Mouse (Mus musculus) heart, embryonic 16.5 days (tissue): ENCODE measurements around the gene C1qtnf3. TPM values are rescaled to one million over a fixed set of nuclear protein-coding genes. Genes with fewer than 3 reads are reported as not detected.

Experiments used
- ATAC-seq: fragments of 200-750 bp; cut with Nextera tagmentation; replicated peaks from 2 replicates; pipeline ENCODE4 v1.8.0; 2017; ENCODE audit warnings: moderate number of reproducible peaks; ENCODE audit not compliant: insufficient read depth, low FRiP score; ENCODE audit errors: extremely low read depth
- H3K27ac ChIP-seq: fragments of 300-500 bp; sonication (generic); 2 replicates; pipeline ENCODE4 v1.5.1; 2014; ENCODE audit warnings: mild to moderate bottlenecking, low read length, control low read depth, moderate library complexity
- H3K27me3 ChIP-seq: fragments of 300-500 bp; sonication (generic); 2 replicates; pipeline ENCODE4 v1.6.1; 2014; ENCODE audit warnings: low read length, mixed read lengths; ENCODE audit not compliant: control insufficient read depth, insufficient read depth
- H3K36me3 ChIP-seq: fragments of 300-500 bp; sonication (generic); 2 replicates; pipeline ENCODE4 v1.6.1; 2014; ENCODE audit not compliant: control insufficient read depth, insufficient read depth
- H3K4me1 ChIP-seq: fragments of 300-500 bp; sonication (generic); 2 replicates; pipeline ENCODE4 v1.6.1; 2014; ENCODE audit warnings: low read length, mixed read lengths; ENCODE audit not compliant: control insufficient read depth, insufficient read depth
- H3K4me2 ChIP-seq: fragments of 300-500 bp; sonication (generic); 2 replicates; pipeline ENCODE4 v1.6.1; 2014; ENCODE audit warnings: low read depth, mild to moderate bottlenecking, control low read depth, low read length
- H3K4me3 ChIP-seq: fragments of 300-500 bp; sonication (generic); 2 replicates; pipeline ENCODE4 v1.5.1; 2014; ENCODE audit warnings: mild to moderate bottlenecking, control low read depth, low read length
- H3K9ac ChIP-seq: fragments of 300-500 bp; sonication (generic); 2 replicates; pipeline ENCODE4 v1.6.1; 2014; ENCODE audit warnings: low read length, control low read depth
- H3K9me3 ChIP-seq: fragments of 300-500 bp; sonication (generic); replicated peaks from 2 replicates; pipeline ENCODE4 v1.6.1; 2016; ENCODE audit warnings: low read length; ENCODE audit not compliant: control insufficient read depth
- WGBS: fragments of 180-500 bp; shearing (Covaris S2); extraction: QIAGEN DNeasy Blood & Tissue Kit; methylation state at CpG from one replicate; pipeline ENCODE4 v1.1.7; 2014; 5-methylcytosine and 5-hydroxymethylcytosine counted together
- polyA plus RNA-seq: library from polyadenylated mRNA; unstranded; fragments of >200 nt; fragmentation: Nextera tagmentation; extraction: Ambion mirVana; gene quantifications from 2 replicates; pipeline ENCODE4 v1.2.1, GENCODE M21; 2015

C1qtnf3 gene
- polyA plus RNA-seq, 1 experiment from 2014 or later: 3.2 TPM

DNA sequence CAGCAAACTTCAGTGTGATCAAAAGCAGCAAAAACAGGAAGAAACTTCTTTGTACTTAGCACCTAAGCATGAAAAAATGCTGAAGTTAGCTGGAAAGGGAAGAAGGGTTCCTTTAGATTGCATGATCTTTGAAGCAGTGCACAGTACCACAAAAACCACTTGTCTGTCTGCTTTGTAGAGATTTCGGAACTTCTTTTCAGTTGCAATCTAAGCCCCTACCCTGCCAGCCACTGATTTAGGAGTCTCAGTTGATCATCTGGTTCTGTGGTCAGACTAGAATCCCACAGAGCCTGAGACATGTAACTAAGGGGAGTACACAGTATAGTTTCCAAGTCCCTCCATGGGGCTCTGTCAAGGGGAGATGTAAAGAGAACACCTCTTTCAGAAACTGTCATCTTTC is 1.3 kb downstream of the C1qtnf3 start:
- no peak overlapping the region for H3K4me3 ChIP-seq
- H3K27ac ChIP-seq: no peak overlapping the region
- H3K4me1 ChIP-seq: no peaks in the 10 kb centered on the region; the same call in 1 of the 2 replicates
- no peaks in the 10 kb centered on the region for H3K27me3 ChIP-seq
- H3K36me3 ChIP-seq: no peaks in the 10 kb centered on the region
- 60% methylated on average over 1 of the region's 1 CpGs for WGBS
- H3K9ac ChIP-seq: no peak overlapping the region
- H3K4me2 ChIP-seq: no peak overlapping the region
- no peak for ATAC-seq
- no peaks in the 10 kb centered on the region for H3K9me3 ChIP-seq

DNA sequence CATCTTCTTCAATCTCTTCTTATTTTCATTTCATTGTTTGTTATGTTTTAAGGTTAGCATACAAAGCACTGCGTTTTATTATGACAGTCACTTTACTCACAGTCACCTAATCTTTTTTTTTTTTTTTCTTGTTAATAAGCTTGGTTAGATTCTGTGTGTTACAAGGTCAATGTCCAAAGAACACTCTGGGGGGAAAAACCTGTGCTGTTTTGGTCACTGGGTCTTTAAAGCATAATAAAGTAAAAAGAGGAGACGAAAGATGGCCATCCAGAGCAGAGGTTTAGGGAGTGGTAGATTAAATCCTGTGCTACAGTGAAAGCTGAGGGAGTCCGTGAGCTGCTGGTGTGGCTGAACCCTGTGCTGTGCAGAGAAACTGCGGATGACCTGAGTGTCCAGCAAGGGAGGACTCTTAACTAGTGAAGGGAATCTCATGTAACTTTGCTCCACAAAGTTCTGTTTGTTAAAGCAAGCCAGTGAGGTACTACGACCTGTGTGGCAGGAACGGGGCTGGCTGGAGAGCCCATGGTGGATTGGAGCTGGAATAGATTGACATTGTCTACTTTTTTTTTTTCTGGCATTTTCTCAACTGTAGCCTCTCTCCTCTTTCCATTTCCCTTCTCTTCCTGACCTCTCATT is 2.4 kb downstream of the C1qtnf3 start:
- Histone ChIP-seq H3K9ac (no peak overlapping the region), H3K36me3 (no peaks in the 10 kb centered on the region), H3K27me3 (no peaks in the 10 kb centered on the region), H3K4me1 (no peaks in the 10 kb centered on the region; the same call in 1 of the 2 replicates), H3K9me3 (no peaks in the 10 kb centered on the region), H3K4me3 (no peak overlapping the region), H3K27ac (no peak overlapping the region), H3K4me2 (no peak overlapping the region)
- no peak for ATAC-seq
- 84% methylated on average over 6 of the region's 6 CpGs for WGBS

DNA sequence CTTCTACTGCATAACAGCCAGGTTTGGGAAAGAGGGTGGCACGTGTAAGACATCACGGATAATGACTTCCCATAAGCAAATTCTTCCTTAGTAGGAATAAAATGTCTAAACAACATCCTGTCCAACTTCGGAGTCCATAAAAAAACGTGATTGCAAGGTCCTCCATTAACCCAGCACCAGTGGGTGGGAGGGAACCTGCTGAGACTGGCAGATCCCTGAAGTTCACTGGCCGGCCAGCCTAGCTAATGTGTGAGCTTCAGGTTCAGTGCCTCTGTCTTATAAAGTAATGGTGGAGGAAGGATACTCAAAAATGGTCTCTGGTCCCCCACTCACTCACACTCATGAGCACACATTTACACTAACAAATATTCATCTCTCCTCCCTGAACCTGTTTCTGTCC is 3.0 kb downstream of the C1qtnf3 start:
- no peak overlapping the region for H3K9ac ChIP-seq
- H3K4me2 ChIP-seq: no peak overlapping the region
- no peak for ATAC-seq
- 59% methylated on average over 5 of the region's 5 CpGs for WGBS
- H3K4me1 ChIP-seq: no peaks in the 10 kb centered on the region; the same call in 1 of the 2 replicates
- H3K4me3 ChIP-seq: no peak overlapping the region
- no peaks in the 10 kb centered on the region for H3K9me3 ChIP-seq
- no peaks in the 10 kb centered on the region for H3K27me3 ChIP-seq
- no peaks in the 10 kb centered on the region for H3K36me3 ChIP-seq
- no peak overlapping the region for H3K27ac ChIP-seq

DNA sequence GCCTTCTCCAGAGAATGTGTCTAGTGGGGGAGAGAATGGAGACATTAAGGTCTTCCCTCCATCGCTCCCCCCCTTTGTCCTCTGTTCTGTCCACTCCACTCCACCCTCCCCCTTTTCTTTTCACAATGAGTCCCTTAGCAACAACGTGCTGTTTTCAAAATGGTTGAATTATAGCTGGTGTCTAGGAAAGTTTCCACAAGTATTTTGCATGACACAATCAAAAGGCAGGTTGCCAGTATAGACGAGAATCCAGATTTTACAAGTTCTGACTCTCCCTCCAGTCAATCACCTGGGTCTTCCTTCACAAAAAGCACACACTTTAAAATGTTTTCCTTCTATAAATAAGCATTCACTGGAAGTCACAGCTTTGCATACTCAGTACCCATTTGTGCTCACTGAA is 4.6 kb downstream of the C1qtnf3 start:
- Histone ChIP-seq H3K9ac (no peak overlapping the region), H3K27me3 (no peaks in the 10 kb centered on the region), H3K27ac (no peak overlapping the region), H3K4me1 (no peaks in the 10 kb centered on the region; the same call in 1 of the 2 replicates), H3K4me2 (no peak overlapping the region), H3K9me3 (no peaks in the 10 kb centered on the region), H3K36me3 (no peaks in the 10 kb centered on the region), H3K4me3 (no peak overlapping the region)
- ATAC-seq: no peak
- 58% methylated on average over 3 of the region's 3 CpGs for WGBS

DNA sequence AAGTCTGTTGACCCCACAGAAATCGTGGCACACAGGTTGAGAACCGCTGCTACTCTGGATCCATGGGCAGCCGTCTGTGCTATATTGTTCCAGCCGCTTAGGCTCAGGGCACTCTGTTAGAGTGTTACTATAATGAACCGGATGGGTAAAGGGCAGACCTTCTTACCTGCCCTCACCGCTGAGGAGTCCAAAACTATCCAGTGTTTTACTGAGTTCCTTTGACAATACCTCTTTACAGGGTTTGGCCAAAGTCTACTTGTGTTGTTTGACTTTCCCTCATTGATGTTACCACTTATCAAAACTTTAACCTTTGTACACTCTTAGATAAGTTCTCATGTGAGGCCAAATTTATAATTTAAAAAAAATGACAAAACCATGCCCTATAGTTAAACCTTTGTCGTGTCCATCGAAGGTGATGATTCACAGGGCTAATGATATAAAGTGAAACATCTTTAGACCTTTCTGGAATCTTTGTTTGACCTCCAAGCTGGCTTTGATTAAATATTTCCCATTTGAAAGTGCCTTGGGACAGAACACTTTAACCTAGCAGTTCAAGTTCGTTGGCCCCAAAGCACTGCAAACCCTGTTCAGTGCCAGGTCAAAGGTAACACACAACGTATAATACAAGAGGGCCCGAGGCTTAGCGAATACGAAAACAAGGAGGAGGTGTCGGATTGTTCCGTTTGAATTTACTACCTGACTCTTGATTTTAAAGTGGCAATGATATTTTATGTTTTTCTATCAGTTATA is 7.3 kb downstream of the C1qtnf3 start:
- Histone ChIP-seq H3K9ac (no peak overlapping the region), H3K4me2 (no peak overlapping the region), H3K4me3 (no peak overlapping the region), H3K4me1 (no peaks in the 10 kb centered on the region; the same call in 1 of the 2 replicates), H3K27ac (no peak overlapping the region), H3K27me3 (no peaks in the 10 kb centered on the region), H3K36me3 (no peaks in the 10 kb centered on the region), H3K9me3 (no peaks in the 10 kb centered on the region)
- no peak for ATAC-seq
- 88% methylated on average over 15 of the region's 15 CpGs for WGBS

DNA sequence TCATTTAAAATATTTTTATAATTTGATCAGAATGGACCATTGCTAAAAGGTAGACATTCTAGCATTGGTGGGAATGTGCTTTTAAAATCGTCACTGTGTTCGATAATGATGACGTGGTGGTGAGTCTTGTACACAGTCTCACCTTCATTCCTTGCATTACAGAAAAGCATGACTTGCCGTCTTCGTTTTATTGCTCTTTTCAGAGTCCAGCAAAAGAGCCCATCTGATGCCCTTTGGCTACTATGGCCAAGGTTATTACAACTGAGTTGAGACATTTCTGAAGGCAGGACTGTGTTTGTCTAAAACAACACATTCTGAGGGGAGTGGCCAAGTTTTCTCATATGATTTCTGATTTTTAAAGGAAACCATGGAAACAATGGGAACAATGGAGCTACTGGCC is 8.1 kb downstream of the C1qtnf3 start:
- H3K4me1 ChIP-seq: no peaks in the 10 kb centered on the region; the same call in 1 of the 2 replicates
- no peak overlapping the region for H3K4me3 ChIP-seq
- no peak for ATAC-seq
- no peak overlapping the region for H3K9ac ChIP-seq
- no peaks in the 10 kb centered on the region for H3K9me3 ChIP-seq
- H3K36me3 ChIP-seq: no peaks in the 10 kb centered on the region
- H3K27ac ChIP-seq: no peak overlapping the region
- 91% methylated on average over 5 of the region's 5 CpGs for WGBS
- H3K27me3 ChIP-seq: no peaks in the 10 kb centered on the region
- H3K4me2 ChIP-seq: no peak overlapping the region

DNA sequence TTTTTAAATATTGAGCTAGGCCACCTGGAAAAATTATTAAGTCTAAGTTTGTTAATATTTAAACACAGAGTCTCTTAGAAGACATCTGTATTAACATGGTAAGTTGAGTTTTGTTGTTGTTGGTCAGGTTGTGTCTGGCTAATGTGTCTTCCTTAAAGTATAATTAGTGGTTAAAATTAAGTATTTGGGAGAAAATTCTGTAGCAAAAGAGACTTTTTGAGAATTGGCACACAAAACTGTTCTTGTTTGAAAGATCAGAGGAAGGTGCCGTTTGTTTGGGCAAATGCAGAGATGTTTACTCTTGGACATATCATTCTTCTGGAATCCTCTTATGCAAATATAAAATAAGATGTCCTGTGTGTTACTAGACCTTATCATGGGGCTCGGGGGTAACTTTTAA is 10.5 kb downstream of the C1qtnf3 start:
- Histone ChIP-seq H3K9ac (no peak overlapping the region), H3K27ac (no peak overlapping the region), H3K4me1 (no peaks in the 10 kb centered on the region; the same call in 1 of the 2 replicates), H3K4me2 (no peak overlapping the region), H3K36me3 (no peaks in the 10 kb centered on the region), H3K4me3 (no peak overlapping the region), H3K9me3 (no peaks in the 10 kb centered on the region), H3K27me3 (no peaks in the 10 kb centered on the region)
- 73% methylated on average over 2 of the region's 2 CpGs for WGBS
- no peak for ATAC-seq

DNA sequence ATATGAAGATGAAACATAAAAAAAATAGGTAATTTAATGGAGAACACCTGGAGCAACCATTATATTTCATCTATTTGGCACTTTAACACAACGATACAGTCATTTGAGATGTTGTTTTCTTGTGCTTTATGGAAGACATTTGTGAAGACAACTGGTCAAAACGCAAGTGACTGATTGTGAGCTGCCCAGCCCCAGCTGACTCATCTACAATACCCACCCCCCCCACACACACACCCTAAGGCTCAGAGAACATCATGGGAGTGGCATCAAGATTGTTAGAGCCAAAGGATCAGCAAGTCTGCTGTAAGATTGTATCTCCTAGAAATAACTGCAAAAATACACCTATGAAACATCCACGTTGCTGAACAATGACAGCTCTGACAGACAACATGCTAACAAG is 17.3 kb downstream of the C1qtnf3 start:
- Histone ChIP-seq H3K4me3 (no peak overlapping the region), H3K27me3 (no peaks in the 10 kb centered on the region), H3K36me3 (no peaks in the 10 kb centered on the region), H3K9me3 (no peaks in the 10 kb centered on the region), H3K4me1 (no peaks in the 10 kb centered on the region), H3K4me2 (no peak overlapping the region), H3K9ac (no peak overlapping the region), H3K27ac (no peak overlapping the region)
- ATAC-seq: no peak
- 64% methylated on average over 3 of the region's 3 CpGs for WGBS

DNA sequence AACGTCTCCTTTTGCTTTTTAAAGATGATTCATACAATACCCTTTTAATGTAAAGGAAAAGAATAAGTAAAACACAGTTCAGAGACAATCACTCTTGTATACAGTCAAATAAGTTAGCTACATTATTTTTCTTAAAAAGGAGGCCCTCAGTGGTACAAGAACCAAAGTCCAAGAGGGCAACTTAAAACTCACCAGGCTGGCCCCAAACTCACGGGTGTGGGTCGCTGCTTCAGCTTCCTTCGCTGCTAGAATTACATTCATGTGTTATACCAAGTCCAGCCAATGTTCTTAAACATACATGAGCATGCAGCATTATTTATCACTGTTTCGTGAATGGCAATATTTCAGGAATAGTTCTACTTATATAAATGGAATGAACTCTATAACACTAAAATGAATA is 18.6 kb downstream of the C1qtnf3 start:
- no peaks in the 10 kb centered on the region for H3K27me3 ChIP-seq
- H3K36me3 ChIP-seq: no peaks in the 10 kb centered on the region
- H3K27ac ChIP-seq: no peak overlapping the region
- H3K4me1 ChIP-seq: no peaks in the 10 kb centered on the region
- H3K9ac ChIP-seq: no peak overlapping the region
- 83% methylated on average over 5 of the region's 5 CpGs for WGBS
- no peak for ATAC-seq
- H3K9me3 ChIP-seq: no peaks in the 10 kb centered on the region
- H3K4me3 ChIP-seq: no peak overlapping the region
- H3K4me2 ChIP-seq: no peak overlapping the region
